Mouse (Mus musculus): ENCODE data around the gene Hrh2.

GRCm38 (mm10) chr13:54159256-54159655 is 32.7 kb upstream of the Hrh2 start:
- TF ChIP-seq CTCF (IDR thresholded peaks at IDR 0.05; ENCODE audit: borderline replicate concordance, extremely low read depth, insufficient read depth, insufficient read length) = no peak
- TF ChIP-seq POLR2A (IDR thresholded peaks at IDR 0.05; ENCODE audit: borderline replicate concordance, extremely low read depth, insufficient read depth, insufficient read length, poor library complexity, severe bottlenecking) = no peak
